Mouse (Mus musculus): ENCODE data around the gene Uimc1. TPM values are rescaled to one million over a fixed set of nuclear protein-coding genes. Genes with fewer than 3 reads are reported as not detected.
"Not testable (repeated sequence)": the region's sequence is repeated elsewhere in the genome, so short reads cannot be mapped to it uniquely, and the experiment has no call there.

Gene Uimc1
- polyA plus RNA-seq, 1 experiment: 41.7 TPM

DNA sequence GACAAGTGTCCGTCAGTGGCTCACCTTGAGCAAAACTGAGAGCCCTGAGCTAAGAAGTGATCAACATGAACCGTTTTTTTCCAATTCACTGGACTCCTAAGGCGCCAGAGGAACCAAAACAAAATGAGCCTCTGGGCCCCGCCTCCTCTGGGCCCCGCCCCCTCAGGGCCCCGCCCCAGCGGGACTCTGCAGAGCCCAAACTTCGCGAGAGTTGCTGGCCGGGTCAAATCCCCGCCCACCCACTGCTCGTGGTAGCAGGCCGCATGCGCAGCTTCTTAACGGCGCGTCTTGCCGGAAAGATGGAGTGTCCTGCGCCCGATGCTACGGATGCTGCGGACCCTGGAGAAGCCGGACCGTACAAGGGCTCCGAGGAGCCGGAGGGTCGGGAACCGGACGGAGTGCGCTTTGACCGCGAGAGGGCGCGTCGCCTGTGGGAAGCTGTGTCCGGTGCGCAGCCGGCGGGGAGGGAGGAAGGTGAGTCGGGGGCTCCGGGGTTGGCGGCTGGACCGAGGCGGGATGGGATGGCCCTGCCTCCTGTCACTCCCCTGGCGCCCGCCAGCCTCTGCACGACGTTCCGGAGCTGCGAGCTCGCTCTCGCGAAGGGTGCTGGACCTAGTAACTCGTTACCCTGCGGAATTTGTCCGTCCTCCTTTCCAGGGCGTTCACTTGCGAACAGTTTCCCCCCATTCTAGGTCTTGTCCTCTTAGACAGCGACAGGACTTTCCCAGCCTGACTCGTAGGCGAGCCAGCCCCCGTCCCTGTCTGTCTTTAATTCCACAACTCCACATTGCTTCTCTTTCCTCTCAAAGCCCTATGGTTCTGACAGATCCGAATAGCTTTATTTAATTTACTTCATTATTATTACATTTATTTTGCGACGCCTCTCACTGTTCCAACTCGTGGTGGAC, 5.2 kb upstream of the Uimc1 start, which contains the start of gene Zfp346:
Gene Zfp346 (plus strand): TSS at position 267 of the 908 bp plus-strand sequence.
- TF ChIP-seq CTCF (IDR thresholded peaks at IDR 0.05; ENCODE audit: low read depth, low read length) (no peak), POLR2A (IDR thresholded peaks at IDR 0.05; ENCODE audit: borderline replicate concordance, low read depth, low read length) (no peak)
- H3K27ac ChIP-seq (ENCODE audit: insufficient read depth, low read depth, low read length): peak within 1 kb of the TSS; percentile 56
- peak within 1 kb of the TSS; percentile 94 for H3K4me3 ChIP-seq (ENCODE audit: insufficient read depth, low read length)
- peaks cover 29% of the 10 kb centered on the region for H3K4me1 ChIP-seq (ENCODE audit: control insufficient read depth, insufficient read depth, low read length)

DNA sequence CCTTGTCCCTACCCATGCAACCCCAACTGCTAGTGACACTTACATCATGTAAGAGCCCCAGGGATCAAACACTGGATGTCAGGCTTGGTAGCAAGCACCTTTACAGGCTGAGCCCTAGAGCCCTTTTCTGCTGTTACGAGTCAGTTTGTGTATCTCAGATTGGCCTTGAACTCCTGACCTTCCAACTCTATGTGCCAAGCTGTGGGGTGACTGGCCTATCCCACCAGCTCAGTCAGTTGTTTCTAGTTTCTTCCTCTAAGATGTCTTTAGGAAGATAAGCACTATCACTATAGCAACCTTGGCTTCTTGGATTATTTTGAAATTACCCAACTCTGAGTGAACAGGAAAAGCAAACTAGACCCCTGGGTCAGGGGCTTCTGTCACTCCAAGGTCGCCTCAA, 3.3 kb upstream of the Uimc1 start:
- Histone ChIP-seq H3K27ac (ENCODE audit: insufficient read depth, low read depth, low read length) (no peak overlapping the region), H3K4me1 (ENCODE audit: control insufficient read depth, insufficient read depth, low read length) (peaks cover 14% of the 10 kb centered on the region), H3K4me3 (ENCODE audit: insufficient read depth, low read length) (no peak overlapping the region)
- TF ChIP-seq CTCF (IDR thresholded peaks at IDR 0.05; ENCODE audit: low read depth, low read length) (no peak), POLR2A (IDR thresholded peaks at IDR 0.05; ENCODE audit: borderline replicate concordance, low read depth, low read length) (no peak)

GRCm38 (mm10) chr13:55102366-55102765, 2.3 kb upstream of the Uimc1 start:
- TF ChIP-seq CTCF (IDR thresholded peaks at IDR 0.05; ENCODE audit: low read depth, low read length) (no peak), POLR2A (IDR thresholded peaks at IDR 0.05; ENCODE audit: borderline replicate concordance, low read depth, low read length) (no peak)
- Histone ChIP-seq H3K4me3 (ENCODE audit: insufficient read depth, low read length) (no peak overlapping the region), H3K4me1 (ENCODE audit: control insufficient read depth, insufficient read depth, low read length) (0 out of 2 replicates have a peak, but pooled peaks cover 6% of the 10 kb centered on the region), H3K27ac (ENCODE audit: insufficient read depth, low read depth, low read length) (no peak overlapping the region)

GRCm38 (mm10) chr13:55101627-55102026, 1.5 kb upstream of the Uimc1 start:
- no peak overlapping the region for H3K4me3 ChIP-seq (ENCODE audit: insufficient read depth, low read length)
- no peak overlapping the region for H3K27ac ChIP-seq (ENCODE audit: insufficient read depth, low read depth, low read length)
- no peak for TF ChIP-seq POLR2A (IDR thresholded peaks at IDR 0.05; ENCODE audit: borderline replicate concordance, low read depth, low read length)
- no peak for TF ChIP-seq CTCF (IDR thresholded peaks at IDR 0.05; ENCODE audit: low read depth, low read length)
- H3K4me1 ChIP-seq (ENCODE audit: control insufficient read depth, insufficient read depth, low read length): 0 out of 2 replicates have a peak, but pooled peaks cover 2% of the 10 kb centered on the region

- TF ChIP-seq POLR2A (IDR thresholded peaks at IDR 0.05; ENCODE audit: borderline replicate concordance, low read depth, low read length) (no peak), CTCF (IDR thresholded peaks at IDR 0.05; ENCODE audit: low read depth, low read length) (no peak)
- Histone ChIP-seq H3K4me3 (ENCODE audit: insufficient read depth, low read length) (peak overlapping the region; percentile 64), H3K27ac (ENCODE audit: insufficient read depth, low read depth, low read length) (peak overlapping the region; percentile 68), H3K4me1 (ENCODE audit: control insufficient read depth, insufficient read depth, low read length) (no peaks in the 10 kb centered on the region)
Measured at GRCm38 (mm10) chr13:55099066-55099725, 904 bp downstream of the Uimc1 start.

DNA sequence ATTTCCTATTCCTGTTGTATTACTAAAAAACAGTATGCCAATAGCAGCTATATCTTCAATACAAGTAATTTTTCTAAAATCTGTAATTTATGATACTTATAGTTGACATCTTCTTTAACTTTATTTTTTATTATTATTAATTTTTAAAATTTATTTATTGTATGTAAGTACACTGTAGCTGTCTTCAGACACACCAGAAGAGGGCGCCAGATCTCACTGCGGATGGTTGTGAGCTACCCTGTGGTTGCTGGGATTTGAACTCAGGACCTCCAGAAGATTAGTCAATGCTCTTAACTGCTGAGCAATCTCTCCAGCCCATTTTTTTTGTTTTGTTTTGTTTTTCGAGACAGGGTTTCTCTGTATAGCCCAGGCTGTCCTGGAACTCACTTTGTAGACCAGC, 2.3 kb downstream of the Uimc1 start:
- not testable (repeated sequence) for H3K27ac ChIP-seq (ENCODE audit: insufficient read depth, low read depth, low read length); H3K4me3 ChIP-seq (ENCODE audit: insufficient read depth, low read length); H3K4me1 ChIP-seq (ENCODE audit: control insufficient read depth, insufficient read depth, low read length)
- TF ChIP-seq CTCF (IDR thresholded peaks at IDR 0.05; ENCODE audit: low read depth, low read length): 0 out of 2 replicates have a peak, but pooled peaks have one; percentile 14

DNA sequence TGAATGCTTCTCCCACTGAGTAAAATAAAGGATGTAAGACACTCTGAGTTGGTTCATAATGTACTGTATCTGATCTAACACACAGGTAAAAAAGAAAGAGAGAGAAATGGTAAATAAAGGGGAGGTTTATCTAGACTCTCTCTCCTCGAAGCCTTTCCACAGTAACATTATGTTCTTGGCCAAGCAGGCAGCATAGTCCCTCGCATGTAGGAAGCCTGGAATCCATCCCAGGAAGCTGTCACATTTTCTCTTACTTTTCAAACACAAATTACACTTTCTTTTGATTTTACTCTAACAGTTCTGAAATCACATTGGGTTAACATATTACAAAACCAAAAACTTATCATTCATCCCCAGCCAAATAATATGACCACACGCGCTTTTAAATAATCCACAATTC, 7.5 kb downstream of the Uimc1 start:
- no peak overlapping the region for H3K4me3 ChIP-seq (ENCODE audit: insufficient read depth, low read length)
- H3K27ac ChIP-seq (ENCODE audit: insufficient read depth, low read depth, low read length): no peak overlapping the region
- TF ChIP-seq POLR2A (IDR thresholded peaks at IDR 0.05; ENCODE audit: borderline replicate concordance, low read depth, low read length) (no peak), CTCF (IDR thresholded peaks at IDR 0.05; ENCODE audit: low read depth, low read length) (no peak)
- no peaks in the 10 kb centered on the region for H3K4me1 ChIP-seq (ENCODE audit: control insufficient read depth, insufficient read depth, low read length)

DNA sequence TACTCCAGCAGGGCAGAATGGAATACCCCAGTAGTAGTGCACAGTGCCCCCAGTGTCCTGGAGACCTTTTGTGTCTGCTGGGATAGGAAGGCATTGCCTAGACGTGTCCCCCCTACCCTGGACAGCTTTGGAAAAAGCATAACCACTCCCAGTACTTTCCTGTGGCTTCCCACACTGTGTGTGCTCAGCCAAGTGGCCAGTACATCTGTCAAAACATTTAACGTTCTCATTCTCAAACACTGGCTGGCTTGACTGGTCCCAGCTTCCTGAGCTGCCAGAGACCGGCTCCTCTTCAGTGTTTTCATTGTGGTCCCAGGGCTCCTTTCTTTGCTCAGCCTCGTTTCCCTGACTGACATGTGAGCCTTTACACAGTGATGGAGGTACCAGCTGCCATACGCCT, 24.5 kb downstream of the Uimc1 start:
- Histone ChIP-seq H3K4me3 (ENCODE audit: insufficient read depth, low read length) (no peak overlapping the region), H3K4me1 (ENCODE audit: control insufficient read depth, insufficient read depth, low read length) (no peaks in the 10 kb centered on the region), H3K27ac (ENCODE audit: insufficient read depth, low read depth, low read length) (no peak overlapping the region)
- TF ChIP-seq CTCF (IDR thresholded peaks at IDR 0.05; ENCODE audit: low read depth, low read length): no peak
- TF ChIP-seq POLR2A (IDR thresholded peaks at IDR 0.05; ENCODE audit: borderline replicate concordance, low read depth, low read length): no peak

- TF ChIP-seq POLR2A (IDR thresholded peaks at IDR 0.05; ENCODE audit: borderline replicate concordance, low read depth, low read length) (no peak), CTCF (IDR thresholded peaks at IDR 0.05; ENCODE audit: low read depth, low read length) (no peak)
- Histone ChIP-seq H3K4me1 (ENCODE audit: control insufficient read depth, insufficient read depth, low read length) (peaks cover 10% of the 10 kb centered on the region), H3K4me3 (ENCODE audit: insufficient read depth, low read length) (no peak overlapping the region), H3K27ac (ENCODE audit: insufficient read depth, low read depth, low read length) (no peak overlapping the region)
Measured at GRCm38 (mm10) chr13:55071322-55071721, 28.8 kb downstream of the Uimc1 start.

DNA sequence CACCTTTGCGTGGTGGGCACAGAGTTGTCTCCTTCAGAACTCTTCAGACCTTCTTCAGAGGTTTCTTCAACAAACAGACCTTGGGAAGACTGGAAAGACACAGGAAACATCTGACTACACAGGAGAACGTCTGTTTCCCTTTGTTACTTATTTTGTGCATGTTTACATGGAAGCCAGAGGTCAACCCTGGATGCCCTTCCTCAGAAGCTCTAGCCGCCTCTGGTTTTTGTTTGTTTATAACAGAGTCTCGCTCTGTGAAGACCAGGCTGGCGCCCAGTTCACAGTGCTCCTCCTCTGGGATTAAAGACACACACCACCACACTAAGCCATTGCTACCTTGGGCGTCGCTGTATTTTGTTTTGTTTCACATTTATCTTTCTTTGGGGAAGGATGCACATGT, 30.4 kb downstream of the Uimc1 start:
- TF ChIP-seq POLR2A (IDR thresholded peaks at IDR 0.05; ENCODE audit: borderline replicate concordance, low read depth, low read length) (no peak), CTCF (IDR thresholded peaks at IDR 0.05; ENCODE audit: low read depth, low read length) (no peak)
- no peak overlapping the region for H3K4me3 ChIP-seq (ENCODE audit: insufficient read depth, low read length)
- no peak overlapping the region for H3K27ac ChIP-seq (ENCODE audit: insufficient read depth, low read depth, low read length)
- H3K4me1 ChIP-seq (ENCODE audit: control insufficient read depth, insufficient read depth, low read length): peaks cover 10% of the 10 kb centered on the region

Measured in bone marrow macrophage, adult 2 months (primary cell).